Mouse (Mus musculus) lung, postnatal 0 days (tissue): ENCODE results near the gene Alk.

ENCODE experiments used
- CTCF ChIP-seq: IDR thresholded peaks from 2 replicates; pipeline ENCODE4 v1.5.1; 2016; ENCODE audit warnings: antibody characterized with exemption, mild to moderate bottlenecking
- EP300 ChIP-seq: IDR thresholded peaks from 2 replicates; pipeline ENCODE4 v1.6.1; 2016; ENCODE audit warnings: antibody characterized with exemption, mild to moderate bottlenecking, control low read depth

GRCm38 (mm10) chr17:72361961-72362360 is 242.5 kb downstream of the Alk start:
- no peak for TF ChIP-seq EP300
- TF ChIP-seq CTCF, result no peak
